Mouse (Mus musculus): ENCODE data around the gene Fam8a1.
A peak's percentile ranks its signal among the peaks of the same experiment; 100 is the strongest.

- TF ChIP-seq CTCF (IDR thresholded peaks at IDR 0.05; ENCODE audit: borderline replicate concordance, insufficient read depth, low read length): no peak
- TF ChIP-seq POLR2A (IDR thresholded peaks at IDR 0.05; ENCODE audit: low read depth, low read length): peak; percentile 68
Observed at GRCm38 (mm10) chr13:46669048-46669619, at the start of gene Fam8a1.
